Mouse (Mus musculus): Measurements from ENCODE around the gene Olfr1018.

Gene Olfr1018

GRCm38 (mm10) chr2:85818179-85818578 lies at the start of gene Olfr1018:
TSS of gene Olfr1018 (plus strand) at chr2:85818479.
- no peak for DNase-seq

- DNase-seq, result no peak
Observed at GRCm38 (mm10) chr2:85772413-85772812, 45.9 kb upstream of the Olfr1018 start, which contains the start of gene Olfr1014. TSS of gene Olfr1014 (plus strand) at chr2:85772713.

GRCm38 (mm10) chr2:85781717-85782116 lies 36.6 kb upstream of the Olfr1018 start, which contains the start of gene Olfr1015:
TSS of gene Olfr1015 (plus strand) at chr2:85782017.
- DNase-seq, result no peak

- no peak for DNase-seq
Observed at GRCm38 (mm10) chr2:85792331-85792730, 25.9 kb upstream of the Olfr1018 start.

GRCm38 (mm10) chr2:85802444-85802843 lies 15.8 kb upstream of the Olfr1018 start, which contains the start of gene Olfr1016:
TSS of gene Olfr1016 (minus strand) at chr2:85802544.
- no peak for DNase-seq

- no peak for DNase-seq
Observed at GRCm38 (mm10) chr2:85804501-85804900, 13.8 kb upstream of the Olfr1018 start.

- no peak for DNase-seq
Observed at GRCm38 (mm10) chr2:85845383-85845782, 27.1 kb downstream of the Olfr1018 start, which contains the start of gene Olfr1019. TSS of gene Olfr1019 (minus strand) at chr2:85845483.

GRCm38 (mm10) chr2:85846730-85847129 lies 28.5 kb downstream of the Olfr1018 start, which contains the start of gene Olfr1020:
TSS of gene Olfr1020 (plus strand) at chr2:85847030.
- DNase-seq, result no peak

- DNase-seq, result no peak
Observed at GRCm38 (mm10) chr2:85868294-85868693, 50.0 kb downstream of the Olfr1018 start, which contains the start of gene Olfr1022. TSS of gene Olfr1022 (plus strand) at chr2:85868594.
